Comparison of ENCODE assay signal across 8 mouse cellular contexts in genomic region chr1:87273514-87273942, GRCm38 (mm10). TPM values are rescaled to one million over a fixed set of nuclear protein-coding genes. Genes with fewer than 3 reads are reported as not detected.
DNase-seq lines count a peak whose midpoint lies in the region; ATAC-seq and TF ChIP-seq lines count a peak whose summit lies in the region.

No protein-coding gene starts in this region.

- TF ChIP-seq POLR2A in spleen, adult 2 months (IDR thresholded peaks at IDR 0.05; ENCODE audit: low read depth, low read length): no peak

- no peak overlapping the region for H3K4me2 ChIP-seq in hindbrain, embryonic 13.5 days
- H3K4me2 ChIP-seq in hindbrain, embryonic 12.5 days (replicated peaks): no peak overlapping the region
- no peak overlapping the region for H3K4me2 ChIP-seq in heart, embryonic 11.5 days
- H3K4me2 ChIP-seq in stomach, embryonic 16.5 days (ENCODE audit: low read depth, low read length): no peak overlapping the region

- WGBS in hindbrain, embryonic 13.5 days: 51% methylated on average over 3 of the region's 3 CpGs
- 65% methylated on average over 3 of the region's 3 CpGs for WGBS in hindbrain, embryonic 12.5 days
- 80% methylated on average over 3 of the region's 3 CpGs for WGBS in spleen, adult 2 months
- 28% methylated on average over 3 of the region's 3 CpGs for WGBS in heart, embryonic 11.5 days (ENCODE audit: insufficient replicate concordance)
- 58% methylated on average over 3 of the region's 3 CpGs for WGBS in stomach, embryonic 16.5 days

- no peaks in the 10 kb centered on the region for H3K9me3 ChIP-seq in hindbrain, embryonic 13.5 days
- H3K9me3 ChIP-seq in hindbrain, embryonic 12.5 days (replicated peaks): no peaks in the 10 kb centered on the region
- no peaks in the 10 kb centered on the region for H3K9me3 ChIP-seq in heart, embryonic 11.5 days (replicated peaks; ENCODE audit: control insufficient read depth, low read length)
- H3K9me3 ChIP-seq in stomach, embryonic 16.5 days (replicated peaks; ENCODE audit: control insufficient read depth, low read length): no peaks in the 10 kb centered on the region

- ATAC-seq in hindbrain, embryonic 13.5 days (ENCODE audit: low FRiP score): peak; percentile 31; the same call in 1 of the 2 replicates
- no peak for ATAC-seq in hindbrain, embryonic 12.5 days (ENCODE audit: low FRiP score)
- ATAC-seq in heart, embryonic 11.5 days (replicated peaks; ENCODE audit: insufficient number of reproducible peaks, low FRiP score, low TSS enrichment): no peak
- ATAC-seq in stomach, embryonic 16.5 days (ENCODE audit: insufficient read depth, low FRiP score): peak; percentile 28; the same call in 1 of the 2 replicates
- ATAC-seq in inflammation-experienced regulatory T-cells, adult 6 months: no peak

- H3K36me3 ChIP-seq in hindbrain, embryonic 13.5 days: no peaks in the 10 kb centered on the region
- H3K36me3 ChIP-seq in hindbrain, embryonic 12.5 days: no peaks in the 10 kb centered on the region
- H3K36me3 ChIP-seq in spleen, adult 2 months (ENCODE audit: control insufficient read depth, insufficient read depth, low read length): no peaks in the 10 kb centered on the region
- H3K36me3 ChIP-seq in heart, embryonic 11.5 days (ENCODE audit: control insufficient read depth, insufficient read depth, low read length): no peaks in the 10 kb centered on the region
- H3K36me3 ChIP-seq in stomach, embryonic 16.5 days (ENCODE audit: control insufficient read depth, insufficient read depth, low read length): no peaks in the 10 kb centered on the region

- H3K4me1 ChIP-seq in hindbrain, embryonic 13.5 days (replicated peaks): peaks cover 25% of the 10 kb centered on the region
- peaks cover 19% of the 10 kb centered on the region for H3K4me1 ChIP-seq in hindbrain, embryonic 12.5 days
- H3K4me1 ChIP-seq in spleen, adult 2 months (ENCODE audit: control insufficient read depth, insufficient read depth, insufficient read length): no peaks in the 10 kb centered on the region
- peaks cover 23% of the 10 kb centered on the region for H3K4me1 ChIP-seq in heart, embryonic 11.5 days (ENCODE audit: control insufficient read depth, insufficient read depth, low read length)
- H3K4me1 ChIP-seq in stomach, embryonic 16.5 days (ENCODE audit: control insufficient read depth, insufficient read depth, low read length): peaks cover 5% of the 10 kb centered on the region; the same call in 1 of the 2 replicates

- H3K27me3 ChIP-seq in hindbrain, embryonic 13.5 days: peaks cover 28% of the 10 kb centered on the region
- H3K27me3 ChIP-seq in hindbrain, embryonic 12.5 days: peaks cover 27% of the 10 kb centered on the region
- no peaks in the 10 kb centered on the region for H3K27me3 ChIP-seq in spleen, adult 2 months (ENCODE audit: control insufficient read depth, insufficient read depth, low read length)
- H3K27me3 ChIP-seq in heart, embryonic 11.5 days (ENCODE audit: control insufficient read depth, insufficient read depth, low read length): no peaks in the 10 kb centered on the region; the same call in 1 of the 2 replicates
- H3K27me3 ChIP-seq in stomach, embryonic 16.5 days (ENCODE audit: control insufficient read depth, insufficient read depth, low read length): no peaks in the 10 kb centered on the region

- H3K27ac ChIP-seq in hindbrain, embryonic 13.5 days: no peak overlapping the region
- no peak overlapping the region for H3K27ac ChIP-seq in hindbrain, embryonic 12.5 days
- H3K27ac ChIP-seq in spleen, adult 2 months (ENCODE audit: insufficient read depth, low read length): peak overlapping the region; percentile 45; the same call in 1 of the 2 replicates
- no peak overlapping the region for H3K27ac ChIP-seq in heart, embryonic 11.5 days (ENCODE audit: low read depth, low read length)
- H3K27ac ChIP-seq in stomach, embryonic 16.5 days (ENCODE audit: low read length): no peak overlapping the region

- no peak overlapping the region for H3K4me3 ChIP-seq in hindbrain, embryonic 13.5 days
- no peak overlapping the region for H3K4me3 ChIP-seq in hindbrain, embryonic 12.5 days
- H3K4me3 ChIP-seq in spleen, adult 2 months (ENCODE audit: extremely low read depth, insufficient read depth, insufficient read length): no peak overlapping the region
- no peak overlapping the region for H3K4me3 ChIP-seq in heart, embryonic 11.5 days (ENCODE audit: low read depth, low read length)
- no peak overlapping the region for H3K4me3 ChIP-seq in stomach, embryonic 16.5 days (replicated peaks; ENCODE audit: low read length)

- TF ChIP-seq CTCF in spleen, adult 2 months (IDR thresholded peaks at IDR 0.05; ENCODE audit: extremely low read depth, insufficient read depth, insufficient read length, insufficient replicate concordance): no peak

- no peak for DNase-seq in spleen, adult 2 months (ENCODE audit: low read depth in 1 of 2, low spot score in 2 of 2)
- DNase-seq in spleen, adult 12 weeks (ENCODE audit: low spot score): no peak
- no peak for DNase-seq in kidney, postnatal 4 days

- no peak overlapping the region; the same call in 1 of the 2 replicates for H3K9ac ChIP-seq in hindbrain, embryonic 13.5 days
- H3K9ac ChIP-seq in hindbrain, embryonic 12.5 days: no peak overlapping the region
- H3K9ac ChIP-seq in heart, embryonic 11.5 days (ENCODE audit: low read depth, low read length): peak overlapping the region; percentile 39; the same call in 1 of the 2 replicates
- H3K9ac ChIP-seq in stomach, embryonic 16.5 days (ENCODE audit: low read length): no peak overlapping the region

RNA-seq across cellular contexts. Expression of gene Efhd1, which starts 9.4 kb away (rescaled TPM):
- polyA plus RNA-seq in hindbrain, embryonic 13.5 days (2015; fragmentation: Nextera tagmentation; extraction: Ambion mirVana): 1.3 and 1.5 TPM in 2 replicates
- polyA plus RNA-seq in hindbrain, embryonic 12.5 days (2016; fragmentation: Nextera tagmentation; extraction: Ambion mirVana): 0.40 TPM in 2 replicates
- polyA plus RNA-seq in spleen, adult 2 months (2012; rRNA removed): 26.0 and 28.0 TPM in 2 replicates
- polyA plus RNA-seq in heart, embryonic 11.5 days (2014; fragmentation: Nextera tagmentation; extraction: Ambion mirVana): 0.26 and 0.42 TPM in 2 replicates
- 0.46 and 0.54 TPM in 2 replicates for polyA plus RNA-seq in stomach, embryonic 16.5 days (2015; fragmentation: Nextera tagmentation; extraction: Ambion mirVana)
- not detected for polyA plus RNA-seq in inflammation-experienced regulatory T-cells, adult 6 months (2017; shearing (Covaris generic))

RNA-seq across cellular contexts. Expression of gene Gigyf2, which starts 53.3 kb away (rescaled TPM):
- polyA plus RNA-seq in hindbrain, embryonic 13.5 days (2015; fragmentation: Nextera tagmentation; extraction: Ambion mirVana): 75.2 and 79.7 TPM in 2 replicates
- polyA plus RNA-seq in hindbrain, embryonic 12.5 days (2016; fragmentation: Nextera tagmentation; extraction: Ambion mirVana): 66.4 and 68.0 TPM in 2 replicates
- 22.3 and 22.8 TPM in 2 replicates for polyA plus RNA-seq in spleen, adult 2 months (2012; rRNA removed)
- 26.9 and 32.0 TPM in 2 replicates for polyA plus RNA-seq in heart, embryonic 11.5 days (2014; fragmentation: Nextera tagmentation; extraction: Ambion mirVana)
- 43.1 and 47.0 TPM in 2 replicates for polyA plus RNA-seq in stomach, embryonic 16.5 days (2015; fragmentation: Nextera tagmentation; extraction: Ambion mirVana)
- 10 to 100 TPM; 44.7 to 78.2 (median 51.4) TPM for polyA plus RNA-seq in inflammation-experienced regulatory T-cells, adult 6 months (2017; shearing (Covaris generic))

RNA-seq across cellular contexts. Expression of gene Eif4e2, which starts 59.8 kb away (rescaled TPM):
- 105 and 106 TPM in 2 replicates for polyA plus RNA-seq in hindbrain, embryonic 13.5 days (2015; fragmentation: Nextera tagmentation; extraction: Ambion mirVana)
- polyA plus RNA-seq in hindbrain, embryonic 12.5 days (2016; fragmentation: Nextera tagmentation; extraction: Ambion mirVana): 148 and 150 TPM in 2 replicates
- 18.9 and 21.6 TPM in 2 replicates for polyA plus RNA-seq in spleen, adult 2 months (2012; rRNA removed)
- polyA plus RNA-seq in heart, embryonic 11.5 days (2014; fragmentation: Nextera tagmentation; extraction: Ambion mirVana): 121 and 128 TPM in 2 replicates
- 147 and 150 TPM in 2 replicates for polyA plus RNA-seq in stomach, embryonic 16.5 days (2015; fragmentation: Nextera tagmentation; extraction: Ambion mirVana)
- polyA plus RNA-seq in inflammation-experienced regulatory T-cells, adult 6 months (2017; shearing (Covaris generic)): 100 to 1,000 TPM in 2 of 3 experiments, 10 to 100 TPM in 1; 95.8 to 185 (median 116) TPM

Comparison
In these comparisons a context has a peak if more than half of its experiments do, and no peak if none do; other contexts are left out.
1. ATAC-seq: peak in hindbrain, embryonic 13.5 days (single experiment) and stomach, embryonic 16.5 days (single experiment); none in hindbrain, embryonic 12.5 days (single experiment), heart, embryonic 11.5 days (single experiment) and inflammation-experienced regulatory T-cells, adult 6 months (single experiment).
2. RNA of gene Efhd1, which starts 9.4 kb away (polyA plus RNA-seq): 26.0 to 28.0 TPM in spleen, adult 2 months; 1.3 to 1.5 TPM in hindbrain, embryonic 13.5 days, 0.46 to 0.54 TPM in stomach, embryonic 16.5 days, 0.40 TPM in hindbrain, embryonic 12.5 days, 0.26 to 0.42 TPM in heart, embryonic 11.5 days and not detected in inflammation-experienced regulatory T-cells, adult 6 months; every median in the first group is over 10 times any median in the second.